Mouse (Mus musculus): ENCODE results near the gene Cs. TPM values are rescaled to one million over a fixed set of nuclear protein-coding genes. Genes with fewer than 3 reads are reported as not detected.
A peak's percentile ranks its signal among the peaks of the same experiment; 100 is the strongest.
"Not testable (repeated sequence)": the region's sequence is repeated elsewhere in the genome, so short reads cannot be mapped to it uniquely, and the experiment has no call there.

Gene Cs
- polyA plus RNA-seq, 1 experiment: 58.8 TPM

- Histone ChIP-seq H3K4me3 (ENCODE audit: control insufficient read depth, low read depth, low read length) (no peak overlapping the region; the same call in 1 of the 2 replicates), H3K4me1 (ENCODE audit: control insufficient read depth, insufficient read depth, low read length) (peaks cover 16% of the 10 kb centered on the region), H3K27me3 (ENCODE audit: control insufficient read depth, insufficient read depth, low read length) (no peaks in the 10 kb centered on the region), H3K27ac (ENCODE audit: control insufficient read depth, insufficient read depth, low read depth, low read length) (no peak overlapping the region; the same call in 1 of the 2 replicates), H3K36me3 (ENCODE audit: control insufficient read depth, insufficient read depth, low read length) (no peaks in the 10 kb centered on the region; the same call in none of the 2 replicates)
- TF ChIP-seq CTCF (IDR thresholded peaks at IDR 0.05; ENCODE audit: control insufficient read depth, insufficient read depth, insufficient replicate concordance, low read depth, low read length) (no peak), POLR2A (IDR thresholded peaks at IDR 0.05; ENCODE audit: control insufficient read depth, low read depth, low read length) (no peak)
Measured at GRCm38 (mm10) chr10:128321641-128322040, 15.9 kb upstream of the Cs start.

- peak within 1 kb of the TSS; percentile 90 for H3K27ac ChIP-seq (ENCODE audit: control insufficient read depth, insufficient read depth, low read depth, low read length)
- H3K27me3 ChIP-seq (ENCODE audit: control insufficient read depth, insufficient read depth, low read length): no peaks in the 10 kb centered on the region
- peak within 1 kb of the TSS; percentile 91 for H3K4me3 ChIP-seq (ENCODE audit: control insufficient read depth, low read depth, low read length)
- no peaks in the 10 kb centered on the region; the same call in none of the 2 replicates for H3K36me3 ChIP-seq (ENCODE audit: control insufficient read depth, insufficient read depth, low read length)
- peaks cover 16% of the 10 kb centered on the region for H3K4me1 ChIP-seq (ENCODE audit: control insufficient read depth, insufficient read depth, low read length)
- TF ChIP-seq CTCF (IDR thresholded peaks at IDR 0.05; ENCODE audit: control insufficient read depth, insufficient read depth, insufficient replicate concordance, low read depth, low read length): no peak
- no peak for TF ChIP-seq POLR2A (IDR thresholded peaks at IDR 0.05; ENCODE audit: control insufficient read depth, low read depth, low read length)
Measured at GRCm38 (mm10) chr10:128322141-128323108, 15.1 kb upstream of the Cs start, which contains the start of gene Cnpy2. Cnpy2 (plus strand) TSS chr10:128322459.

GRCm38 (mm10) chr10:128323516-128323915, 14.0 kb upstream of the Cs start:
- Histone ChIP-seq H3K27ac (ENCODE audit: control insufficient read depth, insufficient read depth, low read depth, low read length) (no peak overlapping the region), H3K36me3 (ENCODE audit: control insufficient read depth, insufficient read depth, low read length) (no peaks in the 10 kb centered on the region; the same call in 1 of the 2 replicates), H3K27me3 (ENCODE audit: control insufficient read depth, insufficient read depth, low read length) (no peaks in the 10 kb centered on the region), H3K4me3 (ENCODE audit: control insufficient read depth, low read depth, low read length) (no peak overlapping the region), H3K4me1 (ENCODE audit: control insufficient read depth, insufficient read depth, low read length) (peaks cover 16% of the 10 kb centered on the region)
- TF ChIP-seq CTCF (IDR thresholded peaks at IDR 0.05; ENCODE audit: control insufficient read depth, insufficient read depth, insufficient replicate concordance, low read depth, low read length) (no peak), POLR2A (IDR thresholded peaks at IDR 0.05; ENCODE audit: control insufficient read depth, low read depth, low read length) (no peak)

- H3K4me1 ChIP-seq (ENCODE audit: control insufficient read depth, insufficient read depth, low read length): peaks cover 13% of the 10 kb centered on the region
- TF ChIP-seq POLR2A (IDR thresholded peaks at IDR 0.05; ENCODE audit: control insufficient read depth, low read depth, low read length) (no peak), CTCF (IDR thresholded peaks at IDR 0.05; ENCODE audit: control insufficient read depth, insufficient read depth, insufficient replicate concordance, low read depth, low read length) (no peak)
- H3K27ac ChIP-seq (ENCODE audit: control insufficient read depth, insufficient read depth, low read depth, low read length): no peak overlapping the region
- H3K27me3 ChIP-seq (ENCODE audit: control insufficient read depth, insufficient read depth, low read length): no peaks in the 10 kb centered on the region
- no peak overlapping the region for H3K4me3 ChIP-seq (ENCODE audit: control insufficient read depth, low read depth, low read length)
- H3K36me3 ChIP-seq (ENCODE audit: control insufficient read depth, insufficient read depth, low read length): no peaks in the 10 kb centered on the region
Measured at GRCm38 (mm10) chr10:128326825-128327224, 10.7 kb upstream of the Cs start.

GRCm38 (mm10) chr10:128327610-128328009, 9.9 kb upstream of the Cs start:
- TF ChIP-seq POLR2A (IDR thresholded peaks at IDR 0.05; ENCODE audit: control insufficient read depth, low read depth, low read length) (no peak), CTCF (IDR thresholded peaks at IDR 0.05; ENCODE audit: control insufficient read depth, insufficient read depth, insufficient replicate concordance, low read depth, low read length) (no peak)
- H3K4me1 ChIP-seq (ENCODE audit: control insufficient read depth, insufficient read depth, low read length): peaks cover 7% of the 10 kb centered on the region
- H3K27ac ChIP-seq (ENCODE audit: control insufficient read depth, insufficient read depth, low read depth, low read length): no peak overlapping the region
- H3K4me3 ChIP-seq (ENCODE audit: control insufficient read depth, low read depth, low read length): no peak overlapping the region
- no peaks in the 10 kb centered on the region for H3K27me3 ChIP-seq (ENCODE audit: control insufficient read depth, insufficient read depth, low read length)
- no peaks in the 10 kb centered on the region for H3K36me3 ChIP-seq (ENCODE audit: control insufficient read depth, insufficient read depth, low read length)

DNA sequence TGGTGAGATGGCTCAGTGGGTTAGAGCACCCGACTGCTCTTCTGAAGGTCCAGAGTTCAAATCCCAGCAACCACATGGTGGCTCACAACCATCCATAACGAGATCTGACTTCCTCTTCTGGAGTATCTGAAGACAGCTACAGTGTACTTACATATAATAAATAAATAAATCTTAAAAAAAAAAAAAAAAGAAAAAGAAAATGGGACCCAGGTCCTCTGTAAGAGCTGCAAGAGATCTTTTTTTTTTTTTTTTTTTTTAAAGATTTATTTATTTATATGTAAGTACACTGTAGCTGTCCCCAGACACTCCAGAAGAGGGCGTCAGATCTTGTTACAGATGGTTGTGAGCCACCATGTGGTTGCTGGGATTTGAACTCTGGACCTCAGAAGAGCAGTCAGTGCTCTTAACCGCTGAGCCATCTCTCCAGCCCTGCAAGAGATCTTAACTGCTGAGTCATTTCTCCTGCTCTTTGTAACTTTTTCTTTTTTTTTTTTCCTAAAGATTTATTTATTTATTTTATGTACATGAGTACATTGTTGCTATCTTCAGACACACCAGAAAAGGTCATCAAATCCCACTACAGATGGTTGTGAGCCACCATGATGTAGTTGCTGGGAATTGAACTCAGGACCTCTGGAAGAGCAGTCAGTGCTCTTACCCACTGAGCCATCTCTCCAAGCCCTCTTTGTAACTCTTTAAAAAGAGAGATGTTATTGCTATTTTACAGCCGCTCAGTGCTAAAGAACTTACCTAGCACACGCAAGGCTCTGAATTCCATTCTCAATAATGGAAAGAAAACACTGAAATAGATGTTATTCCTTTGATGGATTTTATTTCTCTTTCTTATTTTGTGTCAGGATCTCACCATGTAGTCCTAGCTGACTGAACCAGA, 4.9 kb upstream of the Cs start:
- H3K36me3 ChIP-seq (ENCODE audit: control insufficient read depth, insufficient read depth, low read length); H3K27me3 ChIP-seq (ENCODE audit: control insufficient read depth, insufficient read depth, low read length); H3K4me3 ChIP-seq (ENCODE audit: control insufficient read depth, low read depth, low read length); H3K27ac ChIP-seq (ENCODE audit: control insufficient read depth, insufficient read depth, low read depth, low read length); H3K4me1 ChIP-seq (ENCODE audit: control insufficient read depth, insufficient read depth, low read length): not testable (repeated sequence)

DNA sequence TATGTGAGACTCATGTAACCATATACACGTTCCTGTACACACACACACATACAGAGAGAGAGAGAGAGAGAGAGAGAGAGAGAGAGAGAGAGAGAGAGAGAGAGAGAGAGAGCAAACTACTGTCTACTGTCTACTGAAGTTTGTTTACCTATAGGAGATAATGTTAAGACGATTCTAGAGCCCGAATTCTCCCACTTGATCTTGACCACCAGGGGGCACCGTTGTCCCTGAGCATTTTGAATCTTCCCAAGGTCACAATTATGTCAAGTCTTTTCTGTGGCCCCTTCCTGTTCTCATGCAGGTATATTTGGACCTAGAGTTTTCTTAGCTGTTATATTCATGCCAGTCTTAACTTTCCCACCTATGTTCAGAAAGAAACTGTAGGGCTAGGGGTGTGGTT, 2.0 kb upstream of the Cs start:
- no peak overlapping the region for H3K27ac ChIP-seq (ENCODE audit: control insufficient read depth, insufficient read depth, low read depth, low read length)
- H3K4me3 ChIP-seq (ENCODE audit: control insufficient read depth, low read depth, low read length): no peak overlapping the region
- H3K36me3 ChIP-seq (ENCODE audit: control insufficient read depth, insufficient read depth, low read length): no peaks in the 10 kb centered on the region
- no peaks in the 10 kb centered on the region for H3K27me3 ChIP-seq (ENCODE audit: control insufficient read depth, insufficient read depth, low read length)
- H3K4me1 ChIP-seq (ENCODE audit: control insufficient read depth, insufficient read depth, low read length): peaks cover 6% of the 10 kb centered on the region
- no peak for TF ChIP-seq CTCF (IDR thresholded peaks at IDR 0.05; ENCODE audit: control insufficient read depth, insufficient read depth, insufficient replicate concordance, low read depth, low read length)
- TF ChIP-seq POLR2A (IDR thresholded peaks at IDR 0.05; ENCODE audit: control insufficient read depth, low read depth, low read length): no peak

Measured in testis, adult 2 months (tissue).